Mouse (Mus musculus) stomach, postnatal 0 days (tissue): ENCODE measurements at regions not wholly inside any gene's neighbourhood (a gene's known extent, or its start where the extent isn't known, plus 50 kb on each side); places are given as distances from the start of the nearest gene placed in this dataset.

ENCODE experiments used
- CTCF ChIP-seq: IDR thresholded peaks from 2 replicates; pipeline ENCODE4 v1.5.1; 2016; ENCODE audit warnings: antibody characterized with exemption, low read depth, mild to moderate bottlenecking, moderate library complexity
- EP300 ChIP-seq: optimal IDR thresholded peaks from 2 replicates; pipeline ENCODE3; 2016; ENCODE audit warnings: antibody characterized with exemption

DNA sequence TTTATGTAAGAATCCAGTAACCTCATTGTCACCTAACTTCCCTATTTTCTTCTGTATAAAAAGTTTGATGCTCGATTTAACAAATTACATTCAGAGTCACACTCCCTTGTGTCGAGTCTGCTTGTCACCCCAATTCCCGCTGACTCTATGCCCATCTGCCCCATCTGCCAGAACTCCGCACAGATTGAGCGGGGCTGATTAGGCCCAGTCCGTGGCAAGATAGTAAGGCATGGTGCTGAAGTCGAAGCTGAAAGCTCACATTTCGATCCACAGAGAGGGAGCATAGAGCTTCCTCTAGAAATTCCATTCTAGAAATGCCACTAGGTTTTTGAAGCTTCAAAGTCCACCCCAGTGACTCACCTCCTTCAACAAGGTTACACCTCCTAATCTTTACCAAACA lies 210.7 kb upstream of the Akirin2 start:
- TF ChIP-seq CTCF (no peak), EP300 (no peak)
